Mouse (Mus musculus) urinary bladder, postnatal 10 days (tissue): Measurements from ENCODE around the gene Spa17.

Experiments used
- DNase-seq: peaks from one replicate; pipeline ENCODE4 v3.0.0; 2022; ENCODE audit warnings: low spot score

Gene Spa17

DNA sequence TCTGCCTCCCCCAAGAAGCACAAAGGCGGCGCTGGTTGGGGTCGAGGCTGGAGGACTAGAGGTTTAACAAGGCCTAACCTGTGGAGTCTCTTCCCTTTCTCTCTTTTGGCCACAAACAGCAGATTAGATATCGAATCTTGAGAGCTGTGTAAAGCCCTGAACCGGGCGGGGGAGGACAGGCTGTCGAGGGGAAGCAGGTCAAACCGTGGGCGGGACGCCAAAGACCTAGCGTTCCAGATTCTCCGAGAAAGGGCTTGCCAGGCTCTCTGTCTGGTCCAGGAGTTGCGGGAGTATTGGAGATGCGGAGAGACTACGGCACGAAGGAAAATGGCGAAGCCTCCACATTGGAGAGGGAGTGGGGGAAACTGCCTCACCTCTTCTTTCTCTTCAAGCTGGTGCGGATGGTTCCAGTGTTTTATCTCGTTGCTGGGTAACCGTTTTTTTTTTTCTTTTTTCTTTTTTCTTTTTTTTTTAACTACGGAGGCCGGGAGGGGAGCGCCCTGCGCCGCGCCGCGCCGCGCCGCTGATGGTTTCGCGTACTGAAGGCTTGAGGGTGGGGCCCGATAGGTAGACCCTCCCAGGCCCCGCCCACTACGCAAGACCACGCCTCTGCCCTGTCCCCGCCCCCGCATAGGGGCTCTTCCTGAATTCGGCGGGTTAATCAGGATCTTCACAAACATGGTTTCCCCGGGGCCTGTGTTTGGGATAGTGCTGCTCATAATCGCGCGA lies at the start of gene Spa17:
Gene Spa17 (minus strand): TSS at position 541 of the 729 bp plus-strand sequence.
- DNase-seq, result peak; percentile 60

GRCm38 (mm10) chr9:37663210-37663609 lies 49.7 kb upstream of the Spa17 start:
- DNase-seq, result no peak

- no peak for DNase-seq
Measured at GRCm38 (mm10) chr9:37659413-37659812, 45.9 kb upstream of the Spa17 start.

DNA sequence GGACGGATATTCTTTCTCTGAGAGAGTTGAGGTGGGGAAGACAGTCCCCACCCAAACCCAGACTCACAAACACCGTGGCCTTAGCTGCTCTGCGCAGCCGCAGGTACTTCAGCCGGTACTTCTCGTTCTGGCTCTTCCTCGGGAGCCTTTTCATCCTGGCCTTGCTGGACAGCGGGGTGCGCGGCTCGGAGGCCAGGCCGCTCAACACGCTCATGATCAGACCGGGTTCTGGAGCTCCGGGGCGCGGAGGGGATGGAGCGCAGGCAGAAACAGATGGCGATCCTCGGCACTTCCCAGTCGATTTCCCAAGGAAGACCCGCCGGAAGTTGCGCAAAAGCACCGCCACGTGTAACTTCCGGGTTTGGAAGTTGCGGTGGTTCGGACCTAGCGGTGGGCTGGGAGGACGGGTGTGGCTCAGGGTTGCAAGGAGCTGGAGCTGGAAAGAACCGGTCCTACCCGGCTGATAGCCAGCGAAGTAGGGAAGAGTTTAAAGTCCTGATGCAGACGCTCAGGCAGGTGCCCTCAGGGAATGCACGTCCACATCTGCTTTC lies 43.5 kb upstream of the Spa17 start, which contains the start of gene Tbrg1:
Gene Tbrg1 (minus strand): TSS at position 382 of the 551 bp plus-strand sequence.
- peak; percentile 44 for DNase-seq

GRCm38 (mm10) chr9:37656439-37656881 lies 42.9 kb upstream of the Spa17 start:
- no peak for DNase-seq

GRCm38 (mm10) chr9:37655961-37656360 lies 42.4 kb upstream of the Spa17 start:
- DNase-seq, result no peak

DNA sequence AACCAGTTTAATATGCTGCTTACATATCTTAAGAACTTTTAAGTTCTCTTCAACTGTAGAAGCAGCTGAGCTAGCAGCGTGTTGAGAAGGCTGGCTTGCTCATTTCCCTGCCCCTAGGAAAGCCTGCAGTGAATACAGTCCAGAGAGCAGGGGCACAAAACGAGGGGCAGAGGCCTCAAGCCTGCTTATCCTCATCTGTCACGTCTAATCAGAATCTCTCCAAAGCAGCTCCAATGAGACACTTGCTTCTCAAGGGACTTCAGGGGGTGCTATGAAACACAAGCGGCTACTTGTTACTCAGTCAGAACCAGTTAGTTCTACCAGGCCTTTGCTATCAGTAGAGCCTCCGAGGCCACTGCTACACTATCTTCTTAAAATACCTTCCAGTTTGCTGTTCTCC lies 40.3 kb upstream of the Spa17 start:
- DNase-seq, result no peak

GRCm38 (mm10) chr9:37650639-37651038 lies 37.1 kb upstream of the Spa17 start:
- no peak for DNase-seq

- no peak for DNase-seq
Measured at GRCm38 (mm10) chr9:37646246-37646645, 32.7 kb upstream of the Spa17 start.

GRCm38 (mm10) chr9:37638721-37639120 lies 25.2 kb upstream of the Spa17 start:
- no peak for DNase-seq

DNA sequence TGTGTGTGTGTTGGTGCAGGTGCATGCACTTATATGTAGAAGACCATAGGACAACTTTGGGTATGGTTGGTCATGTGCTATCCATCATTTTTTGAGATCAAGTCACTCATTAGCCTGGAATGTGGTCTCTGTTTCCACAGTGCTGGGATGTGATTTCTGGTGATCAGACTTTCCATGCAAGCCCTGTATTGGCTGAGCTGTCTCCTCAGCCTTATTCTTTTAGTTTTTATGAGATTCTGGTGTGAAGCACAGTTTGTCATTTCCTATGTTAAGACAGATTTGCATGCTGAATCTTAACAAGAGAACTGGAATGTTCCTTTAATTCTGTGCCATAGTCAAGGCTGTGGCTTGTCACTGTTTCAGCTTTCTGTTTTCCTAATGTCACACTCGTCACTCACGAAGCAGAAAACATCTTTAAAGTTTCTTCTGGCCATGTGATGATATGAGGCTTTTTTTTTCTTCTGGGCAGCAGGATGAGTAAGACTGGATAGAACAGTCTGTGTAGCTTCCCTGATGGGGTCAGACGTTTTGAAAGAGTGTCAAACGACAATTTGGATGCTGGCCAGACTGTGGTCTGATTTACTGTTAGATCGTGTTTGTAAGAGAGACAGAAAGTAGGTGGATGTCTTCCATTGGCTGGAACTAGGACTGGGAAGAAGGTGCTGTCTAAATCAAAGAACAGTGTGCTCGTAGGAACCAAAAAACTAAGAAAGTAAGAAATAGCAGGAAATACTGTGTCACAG lies 23.4 kb upstream of the Spa17 start:
- no peak for DNase-seq

DNA sequence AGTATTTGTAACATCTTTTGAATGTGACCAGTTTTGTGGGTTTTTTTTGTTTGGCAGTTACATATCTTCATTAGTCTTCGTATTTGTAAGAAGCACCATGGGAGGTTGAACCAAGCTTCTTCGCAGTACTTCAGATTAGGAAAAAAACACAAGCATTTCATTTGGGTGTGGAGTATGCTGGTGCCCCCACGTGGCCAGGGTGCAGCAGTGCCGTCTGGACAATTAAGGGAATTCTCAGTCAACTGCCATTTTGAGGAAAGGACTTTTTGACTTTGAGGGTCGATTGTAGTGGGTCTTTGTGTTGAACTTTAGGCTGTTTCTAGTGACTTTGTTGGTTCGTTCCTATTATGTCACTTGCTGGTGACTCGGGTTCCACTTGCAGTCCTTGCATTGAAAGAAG lies 22.8 kb upstream of the Spa17 start:
- DNase-seq, result no peak

- DNase-seq, result no peak
Measured at GRCm38 (mm10) chr9:37634269-37634668, 20.7 kb upstream of the Spa17 start.

DNA sequence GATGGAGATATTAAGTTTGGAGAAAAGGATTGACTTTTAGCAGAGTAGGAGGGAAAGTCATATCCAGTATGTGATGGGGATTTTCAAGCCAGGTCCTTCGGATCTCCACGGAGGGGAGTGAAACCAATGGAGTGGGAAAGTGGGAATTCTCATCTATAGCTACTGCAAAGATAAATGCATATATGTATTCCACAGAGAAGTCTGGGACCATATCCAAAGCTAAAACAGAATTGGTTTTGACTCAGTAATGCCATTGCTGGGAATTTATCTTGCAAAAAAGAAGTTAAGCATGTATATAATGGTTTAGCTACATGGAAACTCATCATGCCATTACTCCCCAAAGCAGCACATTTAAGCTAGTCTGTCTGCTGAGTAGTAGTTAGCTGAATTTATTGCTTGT lies 18.8 kb upstream of the Spa17 start:
- DNase-seq, result no peak

GRCm38 (mm10) chr9:37629941-37630340 lies 16.4 kb upstream of the Spa17 start:
- no peak for DNase-seq

DNA sequence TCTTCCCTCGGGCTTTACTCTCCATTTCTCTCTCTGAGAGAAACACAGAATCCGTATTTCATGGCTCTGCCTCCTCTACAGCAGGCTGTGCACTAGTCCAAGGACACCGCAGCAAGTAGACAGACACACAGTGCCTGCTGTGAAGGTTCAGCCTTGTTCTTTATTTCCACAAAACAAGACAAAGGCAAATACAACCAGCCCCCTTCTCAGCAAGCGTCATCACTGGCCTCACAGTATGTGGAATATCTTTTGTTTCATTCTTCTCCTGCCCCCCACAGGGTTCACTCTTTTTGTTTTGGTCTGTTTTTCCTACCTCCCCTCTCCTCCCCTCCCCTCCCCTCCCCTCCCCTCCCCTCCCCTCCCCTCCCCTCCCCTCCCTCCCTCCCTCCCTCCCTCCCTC lies 15.1 kb upstream of the Spa17 start:
- no peak for DNase-seq

DNA sequence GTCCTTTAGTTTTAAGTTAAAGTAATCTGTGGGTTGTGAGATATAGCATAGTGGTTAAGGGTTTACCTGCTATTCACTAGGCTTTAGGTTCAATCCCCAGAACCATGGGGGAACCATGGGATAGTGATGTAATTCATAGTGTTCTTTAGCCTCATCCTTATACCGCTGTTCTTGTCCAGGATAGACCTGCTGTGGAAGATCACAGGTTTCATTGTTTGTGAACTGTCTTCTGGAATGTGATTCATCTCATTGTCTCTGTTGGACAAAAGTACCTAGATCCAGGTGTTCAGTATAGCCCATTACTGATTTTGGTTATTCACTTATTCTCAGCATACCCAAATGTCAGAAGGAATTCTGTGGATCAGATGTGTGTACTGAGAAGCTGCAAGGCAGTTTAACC lies 13.7 kb upstream of the Spa17 start:
- no peak for DNase-seq

- DNase-seq, result no peak
Measured at GRCm38 (mm10) chr9:37626103-37626567, 12.6 kb upstream of the Spa17 start.

DNA sequence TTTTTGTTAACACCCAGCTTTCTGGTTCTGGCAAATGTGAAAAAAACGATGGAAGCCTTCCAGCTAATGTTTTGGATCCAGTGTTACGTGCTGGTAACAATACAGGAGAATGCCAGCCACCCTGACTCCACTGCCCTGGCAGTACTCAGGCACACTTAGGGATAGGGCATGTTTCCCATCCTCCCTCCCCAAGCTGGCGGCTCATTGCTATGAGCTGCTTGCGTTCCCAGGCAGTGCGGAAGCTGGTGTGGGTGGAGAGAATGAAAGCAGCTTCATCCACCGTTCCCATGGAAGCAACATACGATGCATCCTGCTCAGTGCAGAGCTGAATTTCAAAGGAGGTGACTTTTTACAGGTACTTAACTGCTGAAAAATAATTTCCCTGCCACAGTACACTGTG lies 12.1 kb upstream of the Spa17 start:
- DNase-seq, result no peak

GRCm38 (mm10) chr9:37625129-37625528 lies 11.6 kb upstream of the Spa17 start:
- no peak for DNase-seq

DNA sequence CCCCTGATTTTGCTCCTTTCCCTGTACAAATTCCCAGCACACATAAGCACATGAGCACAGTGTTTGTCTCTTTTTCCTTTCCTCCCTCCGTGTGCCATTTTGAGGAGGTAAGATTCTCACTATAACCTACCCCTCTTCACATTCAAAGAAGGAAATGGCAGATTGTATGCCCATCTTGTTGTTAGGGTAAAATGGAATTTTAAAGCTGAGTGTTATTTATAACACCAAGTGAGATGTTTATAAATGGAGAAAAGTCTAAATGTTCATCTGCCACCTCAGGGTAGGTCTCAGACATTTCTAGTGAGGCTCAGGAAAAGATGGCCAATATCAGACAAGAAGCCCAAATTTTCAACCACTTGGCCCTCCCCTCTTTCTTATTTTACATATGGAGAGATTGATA lies 11.0 kb upstream of the Spa17 start:
- no peak for DNase-seq

GRCm38 (mm10) chr9:37623981-37624380 lies 10.5 kb upstream of the Spa17 start:
- no peak for DNase-seq

- DNase-seq, result no peak
Measured at GRCm38 (mm10) chr9:37621290-37621689, 7.8 kb upstream of the Spa17 start.
